Mouse (Mus musculus) megakaryocyte, embryonic 14.5 days (primary cell): ENCODE results near the gene Igf2.

Experiments
- FLI1 ChIP-seq: IDR thresholded peaks from 2 replicates; pipeline ENCODE4 v1.6.1; 2012; ENCODE audit warnings: low read length, inconsistent platforms, mixed read lengths
- GATA1 ChIP-seq: IDR thresholded peaks from 3 replicates; pipeline ENCODE4 v1.6.1; 2012; ENCODE audit warnings: mixed read lengths, low read length, inconsistent platforms, borderline replicate concordance

- TF ChIP-seq GATA1 (no peak), FLI1 (no peak)
Observed at GRCm38 (mm10) chr7:142672120-142672519, 5.5 kb upstream of the Igf2 start.
